Mouse (Mus musculus) heart, embryonic 13.5 days (tissue): ENCODE data around the gene Rps15. TPM values are rescaled to one million over a fixed set of nuclear protein-coding genes. Genes with fewer than 3 reads are reported as not detected.

Experiments used
- microRNA-seq: library from miRNA; unstranded; fragments of <30 nt; microRNA quantifications from one replicate; pipeline ENCODE4, GENCODE M21; 2016
- polyA plus RNA-seq: library from polyadenylated mRNA; unstranded; fragments of >200 nt; fragmentation: Nextera tagmentation; extraction: Ambion mirVana; gene quantifications from 2 replicates; pipeline ENCODE4 v1.2.1, GENCODE M21; 2015

The Rps15 gene
- polyA plus RNA-seq, 1 experiment from 2014 or later, result 621 TPM

Small RNA genes within 50 kb of the gene (microRNA-seq; reads per million reads assigned to microRNA genes)
- 1.4 reads per million for gene Mir6911

Other genes starting within 250 kb of the Rps15 start
- 691 and 741 TPM in 2 replicates for gene Gpx4, start 245.3 kb upstream of the Rps15 start, polyA plus RNA-seq
- 9.1 and 10.1 TPM in 2 replicates for gene Sbno2, start 186.9 kb upstream of the Rps15 start, polyA plus RNA-seq
- 12.0 and 13.0 TPM in 2 replicates for gene Stk11, start 176.7 kb upstream of the Rps15 start, polyA plus RNA-seq
- gene Atp5d, start 153.8 kb upstream of the Rps15 start, polyA plus RNA-seq, result 808 and 893 TPM in 2 replicates
- gene Cbarp, start 151.6 kb upstream of the Rps15 start, polyA plus RNA-seq, result 1.6 and 2.5 TPM in 2 replicates
- gene Midn, start 144.2 kb upstream of the Rps15 start, polyA plus RNA-seq, result 15.6 and 15.7 TPM in 2 replicates
- 87.9 and 96.4 TPM in 2 replicates for gene Cirbp, start 126.5 kb upstream of the Rps15 start, polyA plus RNA-seq
- 10.4 and 13.1 TPM in 2 replicates for gene 1600002K03Rik, start 119.5 kb upstream of the Rps15 start, polyA plus RNA-seq
- 8.5 and 10.6 TPM in 2 replicates for gene Efna2, start 113.0 kb upstream of the Rps15 start, polyA plus RNA-seq
- 41.7 and 43.7 TPM in 2 replicates for gene Mum1, start 66.0 kb upstream of the Rps15 start, polyA plus RNA-seq
- 527 and 606 TPM in 2 replicates for gene Ndufs7, start 43.3 kb upstream of the Rps15 start, polyA plus RNA-seq
- 53.3 and 62.1 TPM in 2 replicates for gene Gamt, start 31.4 kb upstream of the Rps15 start, polyA plus RNA-seq
- 36.4 and 37.9 TPM in 2 replicates for gene Dazap1, start 31.0 kb upstream of the Rps15 start, polyA plus RNA-seq
- 0.90 and 0.94 TPM in 2 replicates for gene Apc2, start 3.5 kb downstream of the Rps15 start, polyA plus RNA-seq
- gene 2310011J03Rik, start 28.1 kb downstream of the Rps15 start, polyA plus RNA-seq, result 36.0 and 36.6 TPM in 2 replicates
- gene Pcsk4, start 37.0 kb downstream of the Rps15 start, polyA plus RNA-seq, result 1.8 and 2.1 TPM in 2 replicates
- gene Reep6, start 37.5 kb downstream of the Rps15 start, polyA plus RNA-seq, result 2.6 and 4.4 TPM in 2 replicates
- 6.5 and 8.3 TPM in 2 replicates for gene Adamtsl5, start 56.0 kb downstream of the Rps15 start, polyA plus RNA-seq
- gene Plk5, start 64.0 kb downstream of the Rps15 start, polyA plus RNA-seq, result not detected in 2 replicates
- gene Mex3d, start 95.2 kb downstream of the Rps15 start, polyA plus RNA-seq, result 3.8 and 4.5 TPM in 2 replicates
- gene Mbd3, start 107.1 kb downstream of the Rps15 start, polyA plus RNA-seq, result 170 and 182 TPM in 2 replicates
- 1,246 and 1,505 TPM in 2 replicates for gene Uqcr11, start 114.4 kb downstream of the Rps15 start, polyA plus RNA-seq
- 55.9 and 57.6 TPM in 2 replicates for gene Tcf3, start 141.2 kb downstream of the Rps15 start, polyA plus RNA-seq
- not detected in 2 replicates for gene Onecut3, start 202.4 kb downstream of the Rps15 start, polyA plus RNA-seq
- 0.11 and 0.13 TPM in 2 replicates for gene Atp8b3, start 246.7 kb downstream of the Rps15 start, polyA plus RNA-seq